Mouse (Mus musculus) A20 (cell line): ENCODE results near the gene Cchcr1.
A peak's percentile ranks its signal among the peaks of the same experiment; 100 is the strongest.

Experiments used
- DNase-seq: peaks from one replicate; pipeline ENCODE4 v3.0.0-alpha.2; 2011; ENCODE audit warnings: low read depth, low spot score

The Cchcr1 gene

GRCm38 (mm10) chr17:35554761-35555397 is 38.0 kb downstream of the Cchcr1 start:
- peak; percentile 65 for DNase-seq

- DNase-seq: no peak
Observed at GRCm38 (mm10) chr17:35556186-35556765, 39.4 kb downstream of the Cchcr1 start.

- peak; percentile 69 for DNase-seq
Observed at GRCm38 (mm10) chr17:35556812-35557211, 39.9 kb downstream of the Cchcr1 start.

GRCm38 (mm10) chr17:35557351-35557750 is 40.5 kb downstream of the Cchcr1 start:
- no peak for DNase-seq

- DNase-seq: no peak
Observed at GRCm38 (mm10) chr17:35558216-35558615, 41.3 kb downstream of the Cchcr1 start.

GRCm38 (mm10) chr17:35567150-35567549 is 50.2 kb downstream of the Cchcr1 start, which contains the start of gene 2300002M23Rik:
Gene 2300002M23Rik (plus strand): TSS chr17:35567450.
- no peak for DNase-seq

GRCm38 (mm10) chr17:35567767-35568166 is 50.9 kb downstream of the Cchcr1 start:
- no peak for DNase-seq

GRCm38 (mm10) chr17:35569091-35569944 is 52.4 kb downstream of the Cchcr1 start:
- no peak for DNase-seq

GRCm38 (mm10) chr17:35570836-35571235 is 53.9 kb downstream of the Cchcr1 start:
- no peak for DNase-seq

- DNase-seq: no peak
Observed at GRCm38 (mm10) chr17:35571477-35571876, 54.6 kb downstream of the Cchcr1 start.

- DNase-seq: peak; percentile 82
Observed at GRCm38 (mm10) chr17:35578211-35578610, 61.3 kb downstream of the Cchcr1 start.
